Mouse (Mus musculus): ENCODE data around the gene Tex30. TPM values are rescaled to one million over a fixed set of nuclear protein-coding genes. Genes with fewer than 3 reads are reported as not detected.

Gene Tex30
- 1 to 10 TPM; 7.4 to 8.7 TPM for total RNA-seq (2021)
- long read RNA-seq, experiment 1, transcript Tex30-211 (6 exons, 960 nt): major isoform, 11 of 12 reads
- long read RNA-seq, experiment 1, partial matches to known transcripts: 0 of 12 reads
- long read RNA-seq, experiment 1, other reads (novel, unspliced or antisense): 1 of 12 reads
- long read RNA-seq, experiment 2, partial matches to known transcripts: 0 of 5 reads
- long read RNA-seq, experiment 2, other reads (novel, unspliced or antisense): 0 of 5 reads

- intact Hi-C loops (cut with DNase I): loop anchor here (2.0 to 5.0 kb wide), 2 partner anchors 15 to 170 kb away; partner anchors contain the start of gene Tpp2
Measured at GRCm38 (mm10) chr1:44102259-44102717, at the start of gene Tex30. Gene Tex30 (minus strand): TSS chr1:44102441.

GRCm38 (mm10) chr1:44148706-44149105, 46.5 kb upstream of the Tex30 start:
- no peak for DNase-seq
- intact Hi-C loops (cut with DNase I): no loop called here

More at GRCm38 (mm10) chr1:44102259-44102717, at the start of gene Tex30:
- DNase-seq: peak; percentile 95 to 96

- peak; percentile 79 to 85 for DNase-seq
- intact Hi-C loops (cut with DNase I): loop anchor here (2.0 kb wide), 1 partner anchor 29 kb away; the partner anchor contains the start of genes Bivm and Kdelc1
Measured at GRCm38 (mm10) chr1:44147563-44148381, 45.5 kb upstream of the Tex30 start, which contains the start of gene Ercc5. Gene Ercc5 (plus strand): TSS chr1:44147744.

GRCm38 (mm10) chr1:44142747-44143146, 40.5 kb upstream of the Tex30 start:
- no peak for DNase-seq
- intact Hi-C loops (cut with DNase I): no loop called here

GRCm38 (mm10) chr1:44140232-44140631, 38.0 kb upstream of the Tex30 start:
- no peak for DNase-seq
- intact Hi-C loops (cut with DNase I): no loop called here

GRCm38 (mm10) chr1:44129929-44130581, 27.8 kb upstream of the Tex30 start:
- intact Hi-C loops (cut with DNase I): no loop called here
- no peak for DNase-seq

GRCm38 (mm10) chr1:44125590-44125989, 23.3 kb upstream of the Tex30 start:
- intact Hi-C loops (cut with DNase I): no loop called here
- no peak for DNase-seq

GRCm38 (mm10) chr1:44122256-44122655, 20.0 kb upstream of the Tex30 start:
- DNase-seq: no peak
- intact Hi-C loops (cut with DNase I): no loop called here

- intact Hi-C loops (cut with DNase I): no loop called here
- DNase-seq: no peak
Measured at GRCm38 (mm10) chr1:44120074-44120406, 17.8 kb upstream of the Tex30 start.

GRCm38 (mm10) chr1:44119201-44120073, 17.2 kb upstream of the Tex30 start:
- intact Hi-C loops (cut with DNase I): loop anchor here (2.0 to 5.0 kb wide), 2 partner anchors 27 to 187 kb away; partner anchors contain the start of genes Ercc5 and Tpp2
- DNase-seq: peak; percentile 82 to 87

GRCm38 (mm10) chr1:44118239-44119054, 16.2 kb upstream of the Tex30 start, which contains the start of the genes Kdelc1 and Bivm:
Gene Kdelc1 (minus strand): TSS chr1:44118808.
Gene Bivm (plus strand): TSS chr1:44118957.
- intact Hi-C loops (cut with DNase I): loop anchor here (2.0 to 5.0 kb wide), 2 partner anchors 28 to 186 kb away; partner anchors contain the start of genes Ercc5 and Tpp2

GRCm38 (mm10) chr1:44117571-44117970, 15.3 kb upstream of the Tex30 start:
- intact Hi-C loops (cut with DNase I): loop anchor here (2.0 to 5.0 kb wide), 2 partner anchors 15 to 185 kb away; partner anchors contain the start of genes Tex30 and Tpp2
- no peak for DNase-seq

More at GRCm38 (mm10) chr1:44118239-44119054, 16.2 kb upstream of the Tex30 start, which contains the start of the genes Kdelc1 and Bivm:
- peak; percentile 82 to 86 for DNase-seq

GRCm38 (mm10) chr1:44102939-44103338, 698 bp upstream of the Tex30 start:
- DNase-seq: no peak
- intact Hi-C loops (cut with DNase I): loop anchor here (2.0 to 5.0 kb wide), 2 partner anchors 14 to 171 kb away; partner anchors contain the start of gene Tpp2

- peak; percentile 18 to 20 for DNase-seq
- intact Hi-C loops (cut with DNase I): loop anchor here (2.0 to 5.0 kb wide), 2 partner anchors 15 to 169 kb away; partner anchors contain the start of gene Tpp2
Measured at GRCm38 (mm10) chr1:44101448-44102225, 604 bp downstream of the Tex30 start.

GRCm38 (mm10) chr1:44064625-44065024, 37.6 kb downstream of the Tex30 start:
- DNase-seq: peak; percentile 25 to 53
- intact Hi-C loops (cut with DNase I): loop anchor here (5.0 kb wide), 1 partner anchor 162 kb away; no protein-coding TSS in a partner anchor

- intact Hi-C loops (cut with DNase I): no loop called here
- no peak for DNase-seq
Measured at GRCm38 (mm10) chr1:44063439-44063838, 38.8 kb downstream of the Tex30 start.

- no peak for DNase-seq
- intact Hi-C loops (cut with DNase I): no loop called here
Measured at GRCm38 (mm10) chr1:44061836-44062235, 40.4 kb downstream of the Tex30 start, which contains the start of gene Gm8251. Gene Gm8251 (minus strand): TSS chr1:44061936.

Measured in heart, postnatal 14 days (tissue).